In genomic region chr15:80015211-80015952, GRCm38 (mm10) we compare ENCODE assay signal across 8 mouse cellular contexts. TPM values are rescaled to one million over a fixed set of nuclear protein-coding genes. Genes with fewer than 3 reads are reported as not detected.
DNase-seq lines count a peak whose midpoint lies in the region; ATAC-seq and TF ChIP-seq lines count a peak whose summit lies in the region.

No protein-coding gene starts in this region.

- H3K4me2 ChIP-seq in embryonic facial prominence, embryonic 12.5 days (replicated peaks) = peak overlapping the region; percentile 92
- peak overlapping the region; percentile 83 for H3K4me2 ChIP-seq in hindbrain, postnatal 0 days (ENCODE audit: low read depth, low read length)
- peak overlapping the region; percentile 94 for H3K4me2 ChIP-seq in midbrain, embryonic 16.5 days (ENCODE audit: low read length)

- 71% methylated on average over 7 of the region's 7 CpGs for WGBS in kidney, adult 2 months
- WGBS in embryonic facial prominence, embryonic 12.5 days = 62% methylated on average over 7 of the region's 7 CpGs
- WGBS in hindbrain, postnatal 0 days = 58% methylated on average over 7 of the region's 7 CpGs
- 57% methylated on average over 7 of the region's 7 CpGs for WGBS in midbrain, embryonic 16.5 days

- TF ChIP-seq POLR2A in kidney, adult 2 months (IDR thresholded peaks at IDR 0.05; ENCODE audit: low read depth, low read length) = no peak

- no peak for TF ChIP-seq CTCF in kidney, adult 2 months (conservative IDR thresholded peaks at IDR 0.05; ENCODE audit: insufficient read depth, insufficient read length, low read depth, low read length)
- TF ChIP-seq CTCF in hindbrain, postnatal 0 days (IDR thresholded peaks at IDR 0.05; ENCODE audit: low read depth) = no peak

- no peaks in the 10 kb centered on the region for H3K9me3 ChIP-seq in embryonic facial prominence, embryonic 12.5 days
- H3K9me3 ChIP-seq in hindbrain, postnatal 0 days (ENCODE audit: low read length) = no peaks in the 10 kb centered on the region
- H3K9me3 ChIP-seq in midbrain, embryonic 16.5 days (replicated peaks; ENCODE audit: control insufficient read depth, low read length, poor library complexity, severe bottlenecking) = no peaks in the 10 kb centered on the region

- no peaks in the 10 kb centered on the region for H3K27me3 ChIP-seq in kidney, adult 2 months (replicated peaks; ENCODE audit: control insufficient read depth, insufficient read depth, low read length)
- peaks cover 67% of the 10 kb centered on the region for H3K27me3 ChIP-seq in embryonic facial prominence, embryonic 12.5 days
- H3K27me3 ChIP-seq in hindbrain, postnatal 0 days (ENCODE audit: insufficient read depth, low read length) = peaks cover 6% of the 10 kb centered on the region; the same call in 1 of the 2 replicates
- peaks cover 26% of the 10 kb centered on the region for H3K27me3 ChIP-seq in midbrain, embryonic 16.5 days (ENCODE audit: control insufficient read depth, insufficient read depth, low read depth, low read length)

- no peak for ATAC-seq in embryonic facial prominence, embryonic 12.5 days (ENCODE audit: insufficient number of reproducible peaks, insufficient read depth, low FRiP score, low TSS enrichment)
- no peak for ATAC-seq in hindbrain, postnatal 0 days
- no peak for ATAC-seq in midbrain, embryonic 16.5 days
- no peak for ATAC-seq in activated CD4-positive, CD25-positive, alpha-beta regulatory T cell, adult 4 months

- H3K4me1 ChIP-seq in kidney, adult 2 months (ENCODE audit: control insufficient read depth, insufficient read depth, low read length) = peaks cover 8% of the 10 kb centered on the region
- H3K4me1 ChIP-seq in embryonic facial prominence, embryonic 12.5 days = peaks cover 32% of the 10 kb centered on the region
- peaks cover 12% of the 10 kb centered on the region; the same call in 1 of the 2 replicates for H3K4me1 ChIP-seq in hindbrain, postnatal 0 days (ENCODE audit: insufficient read depth, low read length)
- H3K4me1 ChIP-seq in midbrain, embryonic 16.5 days (ENCODE audit: control insufficient read depth, insufficient read depth, low read length) = peaks cover 24% of the 10 kb centered on the region

- no peak overlapping the region for H3K9ac ChIP-seq in embryonic facial prominence, embryonic 12.5 days
- H3K9ac ChIP-seq in hindbrain, postnatal 0 days (replicated peaks; ENCODE audit: low read length) = peak overlapping the region; percentile 90; the same call in 1 of the 2 replicates
- peak overlapping the region; percentile 95 for H3K9ac ChIP-seq in midbrain, embryonic 16.5 days (ENCODE audit: low read depth, low read length)

- no peak for DNase-seq in kidney, adult 2 months
- DNase-seq in kidney, adult 18-20 months = no peak
- DNase-seq in hindbrain, postnatal 0 days (ENCODE audit: low spot score) = no peak
- no peak for DNase-seq in ovary, postnatal 14 days (ENCODE audit: low spot score)
- no peak for DNase-seq in urinary bladder, postnatal 4 days (ENCODE audit: low spot score in 2 of 2)

- H3K4me3 ChIP-seq in kidney, adult 2 months (ENCODE audit: insufficient read depth, low read depth, low read length) = peak overlapping the region; percentile 76
- H3K4me3 ChIP-seq in embryonic facial prominence, embryonic 12.5 days = peak overlapping the region; percentile 53
- H3K4me3 ChIP-seq in hindbrain, postnatal 0 days (ENCODE audit: low read length) = peak overlapping the region; percentile 73
- peak overlapping the region; percentile 81; the same call in 1 of the 2 replicates for H3K4me3 ChIP-seq in midbrain, embryonic 16.5 days (ENCODE audit: low read depth, low read length)

- no peaks in the 10 kb centered on the region for H3K36me3 ChIP-seq in kidney, adult 2 months (ENCODE audit: control insufficient read depth, insufficient read depth, low read length)
- no peaks in the 10 kb centered on the region for H3K36me3 ChIP-seq in embryonic facial prominence, embryonic 12.5 days
- H3K36me3 ChIP-seq in hindbrain, postnatal 0 days (ENCODE audit: insufficient read depth, low read length) = no peaks in the 10 kb centered on the region
- H3K36me3 ChIP-seq in midbrain, embryonic 16.5 days (ENCODE audit: control insufficient read depth, insufficient read depth, low read length) = no peaks in the 10 kb centered on the region

- peak overlapping the region; percentile 24; the same call in 1 of the 2 replicates for H3K27ac ChIP-seq in kidney, adult 2 months (ENCODE audit: insufficient read depth, low read depth, low read length)
- H3K27ac ChIP-seq in embryonic facial prominence, embryonic 12.5 days = no peak overlapping the region
- peak overlapping the region; percentile 94; the same call in 1 of the 2 replicates for H3K27ac ChIP-seq in hindbrain, postnatal 0 days
- H3K27ac ChIP-seq in midbrain, embryonic 16.5 days (ENCODE audit: low read length) = no peak overlapping the region

RNA-seq across cellular contexts. Expression of gene Pdgfb, which starts 0.6 kb away (rescaled TPM):
- polyA plus RNA-seq in kidney, adult 2 months (2012; rRNA removed) = 32.2 and 33.4 TPM in 2 replicates
- 3.2 and 3.4 TPM in 2 replicates for polyA plus RNA-seq in embryonic facial prominence, embryonic 12.5 days (2016; fragmentation: Nextera tagmentation; extraction: Ambion mirVana)
- 31.0 and 33.4 TPM in 2 replicates for total RNA-seq in hindbrain, postnatal 0 days (2014; rRNA removed)
- 8.3 and 9.5 TPM in 2 replicates for polyA plus RNA-seq in hindbrain, postnatal 0 days (2015; fragmentation: Nextera tagmentation; extraction: Ambion mirVana)
- 4.3 and 6.8 TPM in 2 replicates for polyA plus RNA-seq in midbrain, embryonic 16.5 days (2015; fragmentation: Nextera tagmentation; extraction: Ambion mirVana)
- polyA plus RNA-seq in activated CD4-positive, CD25-positive, alpha-beta regulatory T cell, adult 4 months (2017; shearing (Covaris generic)) = 1 to 10 TPM in 1 of 2 experiments, under 1 TPM in 1; 0.68 to 1.1 TPM

RNA-seq across cellular contexts. Expression of gene Cbx7, which starts 44.5 kb away (rescaled TPM):
- polyA plus RNA-seq in kidney, adult 2 months (2012; rRNA removed) = 41.3 and 44.1 TPM in 2 replicates
- 1.9 and 3.2 TPM in 2 replicates for polyA plus RNA-seq in embryonic facial prominence, embryonic 12.5 days (2016; fragmentation: Nextera tagmentation; extraction: Ambion mirVana)
- total RNA-seq in hindbrain, postnatal 0 days (2014; rRNA removed) = 5.1 and 9.5 TPM in 2 replicates
- 2.9 and 3.1 TPM in 2 replicates for polyA plus RNA-seq in hindbrain, postnatal 0 days (2015; fragmentation: Nextera tagmentation; extraction: Ambion mirVana)
- polyA plus RNA-seq in midbrain, embryonic 16.5 days (2015; fragmentation: Nextera tagmentation; extraction: Ambion mirVana) = 4.8 and 5.0 TPM in 2 replicates
- 10 to 100 TPM; 21.9 to 30.3 TPM for polyA plus RNA-seq in activated CD4-positive, CD25-positive, alpha-beta regulatory T cell, adult 4 months (2017; shearing (Covaris generic))

Comparison
In these comparisons a context has a peak if more than half of its experiments do, and no peak if none do; other contexts are left out.
1. H3K27ac ChIP-seq: peak in kidney, adult 2 months (single experiment) and hindbrain, postnatal 0 days (single experiment); none in embryonic facial prominence, embryonic 12.5 days (single experiment) and midbrain, embryonic 16.5 days (single experiment).
2. Peak in every context shown above with its lines, with median percentiles within 50 percentile points of each other: H3K4me3 ChIP-seq and H3K4me2 ChIP-seq.